Mouse (Mus musculus) cerebellum, adult 2 months (tissue): ENCODE data around the gene Tle3.

Experiments
- CTCF ChIP-seq: fragments of 200-500 bp; IDR thresholded peaks from 2 replicates; pipeline ENCODE4 v1.5.1; 2011; ENCODE audit warnings: low read depth, mild to moderate bottlenecking, control low read depth, low read length, moderate library complexity, borderline replicate concordance; ENCODE audit not compliant: insufficient read depth
- POLR2A ChIP-seq: fragments of 200-500 bp; IDR thresholded peaks from 2 replicates; pipeline ENCODE4 v1.6.1; 2011; ENCODE audit warnings: low read length, control low read depth, borderline replicate concordance; ENCODE audit not compliant: insufficient read depth

GRCm38 (mm10) chr9:61370454-61370888, 1.7 kb upstream of the Tle3 start:
- TF ChIP-seq CTCF (no peak), POLR2A (peak; percentile 75; the same call in 1 of the 2 replicates)
